Mouse (Mus musculus) urinary bladder, postnatal 36 days (tissue): Measurements from ENCODE around the gene Stn1.

ENCODE experiments used
- DNase-seq, 2 experiments: peaks; one replicate each; pipeline ENCODE4 v3.0.0; 2022; ENCODE audit warnings: low spot score in 2 of 2, mixed read lengths in 1 of 2

The Stn1 gene

DNA sequence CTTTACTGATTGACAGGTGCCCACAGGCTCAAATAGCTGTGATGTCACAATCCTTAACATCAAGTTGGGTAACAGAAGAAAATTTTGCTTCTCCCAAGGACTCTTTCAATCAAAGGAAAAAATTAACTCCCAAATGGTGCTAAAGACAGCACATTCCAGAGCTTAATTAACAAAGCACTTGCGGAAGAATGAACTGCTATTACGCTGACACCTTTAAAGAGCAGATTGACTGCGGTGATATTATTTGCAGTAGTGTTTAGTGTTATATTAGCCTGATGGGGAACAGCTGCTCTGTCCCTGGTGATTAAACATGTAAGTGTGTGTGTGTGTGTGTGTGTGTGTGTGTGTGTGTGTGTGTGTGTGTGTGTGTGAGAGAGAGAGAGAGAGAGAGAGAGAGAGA lies 7.7 kb upstream of the Stn1 start:
- DNase-seq = no peak

GRCm38 (mm10) chr19:47542441-47542840 lies 5.1 kb upstream of the Stn1 start:
- no peak for DNase-seq

DNA sequence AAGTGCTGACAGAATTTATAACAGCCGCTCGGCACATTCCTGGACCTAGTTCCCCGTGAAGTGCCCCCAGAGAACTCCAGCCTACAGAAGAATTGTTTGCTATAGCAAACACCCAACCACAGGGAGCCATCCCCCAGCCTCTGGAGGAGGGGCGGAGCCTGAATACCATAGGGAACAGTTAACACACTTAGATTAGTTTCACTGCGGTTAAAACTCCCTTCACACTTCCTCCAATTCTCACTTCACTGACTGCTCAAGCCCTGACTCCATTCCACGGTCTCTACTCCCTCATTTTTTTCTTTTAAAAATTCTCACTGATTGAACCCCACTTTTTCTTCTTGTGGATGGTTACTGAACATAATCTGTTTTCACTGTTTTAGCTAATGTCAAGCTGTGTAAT lies 1.5 kb upstream of the Stn1 start:
- no peak for DNase-seq

DNA sequence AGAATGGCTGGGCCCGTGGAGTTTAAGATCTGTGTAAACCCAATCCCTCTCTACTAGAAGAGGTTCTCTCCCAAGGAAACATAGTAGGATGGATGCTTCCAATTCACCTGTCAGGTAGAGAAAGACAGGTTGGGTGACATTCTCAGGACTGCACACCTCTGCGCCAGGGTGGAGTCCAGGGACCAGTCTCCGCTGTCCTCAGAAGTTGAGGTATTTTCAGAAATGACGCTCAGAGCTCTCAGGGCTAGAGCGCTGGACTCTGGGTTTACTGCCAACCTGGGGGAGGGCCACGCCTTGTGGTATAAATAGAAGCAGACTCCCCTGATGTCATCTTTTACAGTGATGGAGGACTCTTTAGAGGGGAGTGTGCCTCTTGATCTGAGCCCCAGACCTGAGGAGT lies 572 bp upstream of the Stn1 start:
- no peak for DNase-seq

DNA sequence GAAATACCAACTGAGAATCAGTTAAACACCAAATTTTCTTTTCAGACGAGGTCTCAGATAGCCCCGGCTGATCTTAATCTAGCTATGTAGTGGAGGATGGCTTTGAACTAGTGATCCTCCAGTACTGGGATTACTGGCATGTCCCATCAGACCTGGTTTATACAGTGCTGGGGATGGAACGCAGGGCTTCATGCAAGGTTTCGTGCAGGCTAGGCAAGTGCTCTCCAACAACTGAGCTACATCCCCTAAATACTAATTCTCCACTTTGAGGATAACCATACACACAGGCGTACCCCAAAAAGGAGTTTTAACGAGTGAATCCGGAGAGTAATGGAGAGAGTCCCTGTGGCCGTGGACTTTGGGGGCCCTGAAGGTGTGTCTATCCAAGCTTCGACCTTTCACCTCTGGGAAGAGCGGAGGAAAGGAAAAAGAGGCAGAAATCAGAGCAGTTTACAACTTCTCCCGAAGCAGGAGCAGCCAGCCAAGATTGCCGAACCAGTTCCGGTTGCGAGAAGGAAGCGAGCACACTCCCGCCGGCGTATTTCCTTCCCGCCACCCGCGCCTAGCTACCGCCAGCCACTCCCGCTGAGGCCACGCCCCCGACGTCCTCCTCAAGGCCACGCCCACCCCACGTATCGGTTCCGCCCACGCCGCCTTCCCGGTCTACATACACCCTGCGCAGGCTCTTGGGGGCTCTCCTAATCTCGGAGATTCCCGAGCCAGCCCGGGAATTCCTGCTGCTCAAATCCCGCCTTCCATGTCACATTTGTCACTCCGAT lies 597 bp downstream of the Stn1 start:
- peak; percentile 96 to 99 for DNase-seq

- no peak for DNase-seq
Measured at GRCm38 (mm10) chr19:47534131-47534530, 3.2 kb downstream of the Stn1 start.

DNA sequence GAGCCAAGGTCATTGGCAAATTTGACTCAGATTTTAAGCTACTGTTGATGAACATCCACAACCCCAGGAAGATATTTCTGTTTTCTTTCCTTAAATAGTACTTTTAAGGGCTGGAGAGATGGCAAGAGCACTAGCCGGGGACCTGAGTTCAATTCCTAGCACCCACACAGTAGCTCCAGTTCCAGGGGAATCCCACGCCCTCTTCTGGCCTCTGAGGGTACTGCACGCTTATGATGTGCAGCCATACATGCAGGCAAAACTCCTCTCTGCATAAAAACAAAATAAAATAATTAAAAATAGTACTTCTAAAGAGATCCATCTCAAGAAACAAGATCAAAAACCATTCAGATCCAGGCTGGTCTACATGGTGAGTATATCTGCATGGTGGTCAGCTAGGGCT lies 4.9 kb downstream of the Stn1 start:
- DNase-seq = no peak

DNA sequence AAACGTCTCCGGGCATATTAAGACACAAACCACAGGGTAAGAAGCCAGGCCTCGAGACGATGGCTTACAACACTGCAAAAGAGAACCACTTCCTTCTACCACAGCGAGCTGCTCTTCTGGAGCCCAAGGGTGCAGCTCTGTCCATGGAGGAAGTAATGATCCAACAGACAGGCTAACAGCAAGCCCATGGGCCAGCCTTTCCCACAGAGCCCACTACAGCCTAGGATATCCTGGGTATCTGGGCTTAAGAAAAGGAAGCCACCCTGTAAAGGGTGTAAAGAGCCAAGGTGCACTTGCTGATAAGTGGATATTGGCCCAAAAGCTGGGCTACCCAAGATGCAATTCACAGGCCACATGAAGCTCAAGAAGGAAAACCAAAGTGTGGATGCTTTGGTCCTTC lies 6.0 kb downstream of the Stn1 start:
- DNase-seq = no peak

GRCm38 (mm10) chr19:47526239-47526986 lies 10.9 kb downstream of the Stn1 start:
- no peak for DNase-seq

DNA sequence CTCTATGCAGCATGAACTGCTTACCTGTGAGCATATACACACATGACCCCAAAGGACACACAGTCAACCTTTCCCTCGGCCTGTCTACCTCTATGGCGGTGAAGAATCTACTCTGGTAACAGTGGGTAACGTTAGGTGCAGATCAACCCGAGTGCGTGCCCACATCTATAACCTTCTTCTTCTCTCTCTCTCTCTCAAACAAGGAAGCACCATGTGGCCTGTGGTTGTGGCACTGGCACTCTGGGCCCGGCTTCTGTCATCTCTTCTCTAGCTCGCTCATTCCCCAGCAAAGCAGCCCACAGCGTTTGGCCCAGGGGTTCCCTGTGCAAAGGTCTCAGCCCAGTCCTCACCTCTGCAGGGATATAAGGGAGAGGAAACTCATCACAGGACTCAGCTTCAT lies 12.4 kb downstream of the Stn1 start:
- no peak for DNase-seq

DNA sequence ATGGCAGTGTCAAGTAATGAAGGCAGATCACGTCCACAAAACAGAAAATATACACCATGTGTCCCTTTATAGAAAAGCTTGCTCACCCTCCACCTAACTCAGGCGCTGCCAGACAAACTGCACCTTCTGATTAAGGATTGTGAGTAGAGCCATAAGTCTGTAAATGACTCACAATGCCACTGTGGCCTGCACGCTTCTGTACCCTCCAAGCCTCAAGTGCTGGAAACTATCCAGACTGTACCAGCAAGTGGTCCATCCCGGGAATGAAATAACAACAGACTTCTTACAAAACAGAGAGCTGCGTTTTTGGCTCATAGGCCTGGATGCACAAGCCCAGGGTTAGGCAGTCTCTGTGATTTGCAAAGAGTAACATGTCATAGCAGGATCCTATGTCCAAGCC lies 15.9 kb downstream of the Stn1 start:
- DNase-seq = no peak

DNA sequence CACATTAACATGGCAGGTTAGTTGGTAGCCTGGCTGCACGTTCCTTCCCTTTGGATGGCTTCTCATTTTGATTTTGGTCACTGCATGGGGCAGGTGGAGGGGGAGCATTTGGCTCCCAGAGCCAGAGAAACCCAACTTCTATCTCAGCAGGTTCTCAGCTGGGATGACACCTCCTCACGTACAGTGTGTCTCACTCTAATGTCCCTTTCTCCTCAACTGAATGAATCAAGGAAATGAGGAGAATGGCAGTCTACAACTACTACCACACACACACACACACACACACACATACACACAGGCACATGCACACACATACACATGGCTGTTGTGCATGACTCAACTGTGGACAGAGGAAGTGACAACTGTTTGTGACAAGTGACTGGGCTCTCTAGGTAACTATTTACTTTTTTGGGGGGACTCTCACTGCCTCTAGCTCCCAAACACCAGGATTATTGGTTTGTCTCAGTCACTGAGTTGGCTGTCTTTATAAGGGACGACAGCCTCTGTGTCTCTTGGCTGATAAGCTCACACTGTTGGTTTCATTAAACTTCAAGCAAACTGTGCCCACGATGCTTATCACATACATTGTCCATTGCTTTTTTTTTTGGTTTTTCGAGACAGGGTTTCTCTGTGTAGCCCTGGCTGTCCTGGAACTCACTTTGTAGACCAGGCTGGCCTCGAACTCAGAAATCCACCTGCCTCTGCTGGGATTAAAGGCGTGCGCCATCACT lies 18.0 kb downstream of the Stn1 start:
- no peak for DNase-seq

DNA sequence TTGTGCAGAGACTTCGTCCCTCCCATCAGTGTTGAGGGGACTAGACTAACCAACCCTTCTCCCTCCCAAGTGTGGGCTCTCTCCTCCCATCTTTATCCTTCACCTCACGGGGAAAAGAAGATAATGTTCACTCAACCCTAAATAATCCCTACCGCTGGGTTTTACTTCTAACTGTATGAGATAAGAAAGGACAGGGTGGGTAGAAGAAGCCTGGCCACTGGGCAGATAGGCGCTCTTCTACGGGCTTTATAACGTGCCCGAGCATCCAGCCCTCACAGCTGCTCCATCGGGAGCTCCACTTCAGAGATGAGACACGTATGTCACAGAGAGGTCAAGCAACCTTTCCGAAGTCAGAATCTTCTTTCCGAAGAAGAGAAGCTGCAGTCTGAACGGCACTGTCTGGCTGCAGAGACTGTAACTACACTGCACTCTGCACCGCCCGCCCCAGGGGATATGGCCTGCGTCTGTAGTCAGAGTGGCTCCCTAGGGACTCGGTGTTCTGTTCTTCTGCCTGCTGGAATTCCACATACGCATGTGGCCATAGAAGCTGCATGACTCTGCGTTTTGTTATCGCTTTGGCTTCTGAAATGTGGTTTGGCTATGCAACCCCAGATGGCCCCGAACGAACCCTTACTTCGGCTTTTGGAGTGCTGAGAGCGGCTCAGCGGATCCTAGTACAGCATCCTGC lies 18.7 kb downstream of the Stn1 start:
- DNase-seq = no peak

DNA sequence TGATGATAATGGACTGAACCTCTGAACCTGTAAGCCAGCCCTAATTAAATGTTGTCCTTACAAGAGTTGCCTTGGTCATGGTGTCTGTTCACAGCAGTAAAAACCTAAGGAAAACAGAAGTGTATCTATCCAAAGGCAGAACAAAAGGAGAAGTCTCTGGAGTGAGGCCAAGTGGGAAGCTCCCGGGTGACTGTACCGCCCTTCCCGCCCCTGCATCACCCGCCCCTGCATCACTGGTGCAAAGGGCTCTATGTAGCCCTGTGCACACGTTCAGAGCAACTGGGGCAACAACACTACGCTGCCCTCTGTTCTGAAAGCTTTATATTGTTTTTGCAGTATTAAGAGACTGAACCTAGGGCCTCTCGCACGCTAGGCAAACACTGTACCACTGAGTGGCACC lies 19.7 kb downstream of the Stn1 start:
- no peak for DNase-seq

DNA sequence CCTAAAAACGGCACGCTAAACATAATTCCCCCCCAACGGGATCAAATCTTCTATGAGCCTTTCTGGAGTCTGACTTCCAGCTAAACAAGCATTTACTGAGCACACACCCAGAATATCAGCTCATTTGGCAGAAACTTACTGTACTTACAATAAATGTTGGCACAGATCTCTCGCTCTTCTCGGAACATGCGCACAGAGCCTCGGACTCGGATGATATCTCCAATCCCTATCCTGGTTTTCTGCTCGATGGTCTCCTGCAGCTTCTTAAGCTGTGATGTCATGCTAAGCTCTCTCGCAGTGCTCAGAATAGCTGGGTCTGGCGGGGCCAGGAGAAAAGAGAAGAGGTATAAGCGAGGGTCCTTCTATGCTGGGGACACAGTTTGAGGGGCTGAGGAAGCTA lies 20.4 kb downstream of the Stn1 start:
- DNase-seq = no peak

DNA sequence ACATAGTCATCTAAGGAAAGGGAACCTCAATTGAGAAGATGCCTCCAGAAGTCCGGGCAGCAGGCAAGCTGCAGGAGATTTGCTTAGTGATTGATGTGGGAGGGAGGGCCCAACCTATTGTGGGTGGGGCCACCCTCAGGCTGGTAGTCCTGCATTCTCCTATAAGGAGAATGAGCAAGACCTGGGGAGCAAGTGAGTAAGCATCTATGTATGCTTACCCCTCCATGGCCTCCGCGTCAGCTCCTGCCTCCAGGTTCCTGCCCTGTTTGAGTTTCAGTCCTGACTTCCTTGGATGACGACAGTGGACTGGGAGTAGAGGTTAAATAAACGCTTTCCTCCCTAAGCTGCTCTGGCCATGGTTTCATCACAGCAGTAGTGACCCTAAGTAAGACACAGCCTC lies 22.2 kb downstream of the Stn1 start:
- peak; percentile 38 to 60 for DNase-seq

- DNase-seq = no peak
Measured at GRCm38 (mm10) chr19:47513618-47513897, 23.7 kb downstream of the Stn1 start.

DNA sequence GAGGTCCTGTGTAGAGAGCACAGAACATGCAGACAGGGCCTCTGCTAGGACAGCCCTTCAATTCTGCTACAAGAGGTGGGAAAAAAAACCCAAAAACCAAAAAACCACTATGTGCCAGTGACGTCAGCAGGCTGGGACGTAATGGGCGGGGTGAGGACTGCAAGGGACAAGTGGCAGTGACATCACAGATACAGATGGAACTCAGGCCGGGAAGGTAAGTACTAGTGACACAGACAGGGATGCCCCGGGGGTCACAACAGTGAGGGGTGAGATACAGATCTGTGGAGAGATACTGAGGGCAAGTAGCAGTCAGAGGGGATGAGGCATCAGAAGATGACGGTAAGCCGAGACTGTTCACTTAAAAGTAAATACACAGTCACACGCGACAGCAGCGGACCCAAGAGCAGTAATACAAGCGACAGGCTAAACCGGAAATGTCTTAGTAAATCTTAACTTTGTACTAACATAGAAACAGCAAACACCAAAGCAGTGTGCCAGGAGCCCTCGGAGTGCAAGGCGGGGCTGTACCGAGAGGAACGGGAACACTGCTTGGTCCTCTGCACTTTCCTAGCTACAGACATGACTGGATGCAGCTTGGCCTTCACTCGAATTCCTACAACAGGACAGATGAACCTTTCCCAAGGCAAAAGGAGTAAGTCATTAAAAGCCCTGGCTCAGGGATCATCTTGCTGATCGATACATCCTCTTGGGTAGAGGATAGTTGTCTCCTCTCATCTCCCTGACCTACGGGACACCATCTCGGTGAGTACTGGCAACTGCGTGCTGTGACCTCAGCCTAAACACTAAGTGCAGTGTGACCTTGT lies 24.3 kb downstream of the Stn1 start:
- peak in 1 of 2 experiments; percentile 48 for DNase-seq

DNA sequence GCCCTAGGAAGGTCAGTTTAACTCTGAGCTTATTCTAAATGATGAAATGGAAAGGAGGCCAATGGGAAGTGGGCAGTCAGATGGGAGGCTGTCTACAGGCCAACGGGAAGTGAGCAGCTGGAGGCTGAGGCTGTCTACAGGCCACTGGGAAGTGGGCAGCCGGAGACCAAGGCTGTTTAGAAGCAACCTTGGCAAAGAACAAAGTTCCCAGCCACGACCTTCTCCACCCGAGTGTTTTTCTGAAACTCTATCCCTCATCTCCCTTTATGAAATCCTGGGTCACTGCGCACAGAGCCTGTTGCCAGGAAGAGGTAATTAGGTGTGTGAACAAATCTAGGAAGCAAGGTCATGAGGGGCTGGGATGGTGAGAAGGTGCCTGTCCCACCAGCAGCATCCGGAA lies 25.3 kb downstream of the Stn1 start:
- DNase-seq = no peak

GRCm38 (mm10) chr19:47511294-47511675 lies 26.0 kb downstream of the Stn1 start:
- no peak for DNase-seq

DNA sequence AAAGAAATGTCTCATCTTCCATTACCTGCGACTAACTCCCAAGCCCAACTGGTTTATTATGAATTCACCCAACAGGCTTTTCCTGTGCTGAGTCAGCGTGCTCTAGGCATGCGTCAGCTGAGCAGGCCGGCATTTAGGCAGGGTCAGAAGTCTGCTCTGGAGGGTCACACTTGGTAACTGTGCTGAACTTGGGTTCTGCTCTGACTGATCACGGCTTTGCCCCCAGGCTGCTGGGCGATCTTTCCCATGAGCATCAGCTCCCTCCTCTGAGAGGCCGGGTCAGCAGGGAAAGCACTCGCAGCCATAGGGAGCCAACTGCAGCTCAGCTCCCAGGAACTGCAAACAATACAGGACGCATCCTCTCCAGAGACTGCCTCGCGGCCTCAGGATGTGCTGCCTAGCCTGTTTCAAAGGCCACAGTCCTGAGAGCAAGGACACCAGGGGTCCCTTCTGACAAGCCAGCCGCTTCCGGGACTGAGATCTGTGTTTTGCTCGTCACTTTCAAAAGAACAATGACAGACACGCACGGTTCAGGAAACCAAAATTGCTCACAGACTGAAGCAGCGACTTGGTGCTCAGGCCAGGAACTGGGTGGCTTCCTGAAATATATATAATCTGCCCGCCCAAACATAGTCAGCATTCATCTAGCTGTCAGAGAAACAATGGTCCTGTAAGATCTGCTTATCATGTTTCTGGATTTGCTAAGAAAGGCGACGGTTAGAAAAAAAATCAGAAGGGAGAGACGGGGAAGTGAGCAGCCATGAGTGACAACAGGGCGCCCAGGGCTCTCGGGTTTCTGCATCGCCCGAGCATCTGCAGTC lies 26.6 kb downstream of the Stn1 start:
- DNase-seq = peak; percentile 30 to 32
